Mouse (Mus musculus): ENCODE data around the gene Kcnn4. TPM values are rescaled to one million over a fixed set of nuclear protein-coding genes. Genes with fewer than 3 reads are reported as not detected.

Kcnn4 gene
- polyA plus RNA-seq, 1 experiment = 82.2 TPM

- H3K36me3 ChIP-seq (ENCODE audit: control insufficient read depth, insufficient read depth) = peaks cover 69% of the 10 kb centered on the region
- peaks cover 5% of the 10 kb centered on the region for H3K79me3 ChIP-seq (ENCODE audit: low read depth)
- H3K27me3 ChIP-seq (ENCODE audit: control insufficient read depth, insufficient read depth, insufficient read length) = no peaks in the 10 kb centered on the region
- H3ac ChIP-seq (ENCODE audit: control insufficient read depth, insufficient read length, low read depth) = no peak overlapping the region
- H3K4me3 ChIP-seq (ENCODE audit: insufficient read depth, poor library complexity, severe bottlenecking) = no peak overlapping the region
- no peak for TF ChIP-seq CEBPB (IDR thresholded peaks at IDR 0.05; ENCODE audit: low read depth)
- no peak for TF ChIP-seq USF1 (IDR thresholded peaks at IDR 0.05; ENCODE audit: low read depth)
- no peak for TF ChIP-seq MAX (IDR thresholded peaks at IDR 0.05)
- no peak for TF ChIP-seq MYOG (IDR thresholded peaks at IDR 0.05; ENCODE audit: control insufficient read depth, extremely low read depth, insufficient read length)
- no peak for TF ChIP-seq MYOD1 (IDR thresholded peaks at IDR 0.05; ENCODE audit: control insufficient read depth, insufficient read length, low read depth)
- peaks cover 20% of the 10 kb centered on the region for H3K79me2 ChIP-seq (ENCODE audit: control insufficient read depth, insufficient read depth)
Measured at GRCm38 (mm10) chr7:24380370-24380769, 10.3 kb downstream of the Kcnn4 start.

GRCm38 (mm10) chr7:24382730-24383372 is 12.8 kb downstream of the Kcnn4 start:
- no peaks in the 10 kb centered on the region for H3K79me2 ChIP-seq (ENCODE audit: control insufficient read depth, insufficient read depth)
- H3K79me3 ChIP-seq (ENCODE audit: low read depth) = peaks cover 2% of the 10 kb centered on the region
- H3K27me3 ChIP-seq (ENCODE audit: control insufficient read depth, insufficient read depth, insufficient read length) = no peaks in the 10 kb centered on the region
- H3ac ChIP-seq (ENCODE audit: control insufficient read depth, insufficient read length, low read depth) = no peak overlapping the region
- TF ChIP-seq MYOD1 (IDR thresholded peaks at IDR 0.05; ENCODE audit: control insufficient read depth, insufficient read length, low read depth) = no peak
- no peak for TF ChIP-seq MYOG (IDR thresholded peaks at IDR 0.05; ENCODE audit: control insufficient read depth, extremely low read depth, insufficient read length)
- TF ChIP-seq CTCF (IDR thresholded peaks at IDR 0.05; ENCODE audit: control insufficient read depth, insufficient read depth, insufficient read length) = no peak
- no peak for TF ChIP-seq CEBPB (IDR thresholded peaks at IDR 0.05; ENCODE audit: low read depth)
- TF ChIP-seq USF1 (IDR thresholded peaks at IDR 0.05; ENCODE audit: low read depth) = no peak
- TF ChIP-seq MAX (IDR thresholded peaks at IDR 0.05) = no peak
- TF ChIP-seq FOSL1 (IDR thresholded peaks at IDR 0.05; ENCODE audit: insufficient read depth, low read length, poor library complexity, severe bottlenecking) = no peak
- no peak overlapping the region for H3K4me3 ChIP-seq (ENCODE audit: insufficient read depth, poor library complexity, severe bottlenecking)
- peaks cover 67% of the 10 kb centered on the region for H3K36me3 ChIP-seq (ENCODE audit: control insufficient read depth, insufficient read depth)

- TF ChIP-seq MAX (IDR thresholded peaks at IDR 0.05) = no peak
- TF ChIP-seq CTCF (IDR thresholded peaks at IDR 0.05; ENCODE audit: control insufficient read depth, insufficient read depth, insufficient read length) = no peak
- TF ChIP-seq FOSL1 (IDR thresholded peaks at IDR 0.05; ENCODE audit: insufficient read depth, low read length, poor library complexity, severe bottlenecking) = no peak
- no peak for TF ChIP-seq MYOD1 (IDR thresholded peaks at IDR 0.05; ENCODE audit: control insufficient read depth, insufficient read length, low read depth)
- TF ChIP-seq CEBPB (IDR thresholded peaks at IDR 0.05; ENCODE audit: low read depth) = no peak
- no peak for TF ChIP-seq USF1 (IDR thresholded peaks at IDR 0.05; ENCODE audit: low read depth)
- TF ChIP-seq MYOG (IDR thresholded peaks at IDR 0.05; ENCODE audit: control insufficient read depth, extremely low read depth, insufficient read length) = no peak
- H3K79me2 ChIP-seq (ENCODE audit: control insufficient read depth, insufficient read depth) = peaks cover 5% of the 10 kb centered on the region
- H3K79me3 ChIP-seq (ENCODE audit: low read depth) = peaks cover 2% of the 10 kb centered on the region
- peaks cover 55% of the 10 kb centered on the region for H3K36me3 ChIP-seq (ENCODE audit: control insufficient read depth, insufficient read depth)
- H3K4me3 ChIP-seq (ENCODE audit: insufficient read depth, poor library complexity, severe bottlenecking) = no peak overlapping the region
- H3ac ChIP-seq (ENCODE audit: control insufficient read depth, insufficient read length, low read depth) = no peak overlapping the region
- no peaks in the 10 kb centered on the region for H3K27me3 ChIP-seq (ENCODE audit: control insufficient read depth, insufficient read depth, insufficient read length)
Measured at GRCm38 (mm10) chr7:24384070-24384469, 14.0 kb downstream of the Kcnn4 start.

- Histone ChIP-seq H3K79me3 (ENCODE audit: low read depth) (peaks cover 2% of the 10 kb centered on the region), H3K79me2 (ENCODE audit: control insufficient read depth, insufficient read depth) (peaks cover 5% of the 10 kb centered on the region), H3K36me3 (ENCODE audit: control insufficient read depth, insufficient read depth) (peaks cover 50% of the 10 kb centered on the region), H3K27me3 (ENCODE audit: control insufficient read depth, insufficient read depth, insufficient read length) (no peaks in the 10 kb centered on the region), H3K4me3 (ENCODE audit: insufficient read depth, poor library complexity, severe bottlenecking) (no peak overlapping the region), H3ac (ENCODE audit: control insufficient read depth, insufficient read length, low read depth) (no peak overlapping the region)
- TF ChIP-seq CTCF (IDR thresholded peaks at IDR 0.05; ENCODE audit: control insufficient read depth, insufficient read depth, insufficient read length) = peak; percentile 72
- no peak for TF ChIP-seq CEBPB (IDR thresholded peaks at IDR 0.05; ENCODE audit: low read depth)
Measured at GRCm38 (mm10) chr7:24384827-24385226, 14.8 kb downstream of the Kcnn4 start.

- no peak overlapping the region for H3ac ChIP-seq (ENCODE audit: control insufficient read depth, insufficient read length, low read depth)
- H3K27me3 ChIP-seq (ENCODE audit: control insufficient read depth, insufficient read depth, insufficient read length) = no peaks in the 10 kb centered on the region
- H3K79me3 ChIP-seq (ENCODE audit: low read depth) = no peaks in the 10 kb centered on the region
- H3K36me3 ChIP-seq (ENCODE audit: control insufficient read depth, insufficient read depth) = peaks cover 37% of the 10 kb centered on the region
- peaks cover 6% of the 10 kb centered on the region for H3K79me2 ChIP-seq (ENCODE audit: control insufficient read depth, insufficient read depth)
- TF ChIP-seq MYOD1 (IDR thresholded peaks at IDR 0.05; ENCODE audit: control insufficient read depth, insufficient read length, low read depth) (peak; percentile 46), FOSL1 (IDR thresholded peaks at IDR 0.05; ENCODE audit: insufficient read depth, low read length, poor library complexity, severe bottlenecking) (peak; percentile 89), MYOG (IDR thresholded peaks at IDR 0.05; ENCODE audit: control insufficient read depth, extremely low read depth, insufficient read length) (no peak)
- H3K4me3 ChIP-seq (ENCODE audit: insufficient read depth, poor library complexity, severe bottlenecking) = no peak overlapping the region
Measured at GRCm38 (mm10) chr7:24387059-24387556, 17.0 kb downstream of the Kcnn4 start.

GRCm38 (mm10) chr7:24389516-24390187 is 19.6 kb downstream of the Kcnn4 start:
- TF ChIP-seq CEBPB (IDR thresholded peaks at IDR 0.05; ENCODE audit: low read depth) (no peak), FOSL1 (IDR thresholded peaks at IDR 0.05; ENCODE audit: insufficient read depth, low read length, poor library complexity, severe bottlenecking) (no peak), USF1 (IDR thresholded peaks at IDR 0.05; ENCODE audit: low read depth) (no peak)
- Histone ChIP-seq H3K79me2 (ENCODE audit: control insufficient read depth, insufficient read depth) (peaks cover 23% of the 10 kb centered on the region), H3ac (ENCODE audit: control insufficient read depth, insufficient read length, low read depth) (no peak overlapping the region), H3K4me3 (ENCODE audit: insufficient read depth, poor library complexity, severe bottlenecking) (no peak overlapping the region), H3K27me3 (ENCODE audit: control insufficient read depth, insufficient read depth, insufficient read length) (no peaks in the 10 kb centered on the region), H3K79me3 (ENCODE audit: low read depth) (peaks cover 6% of the 10 kb centered on the region), H3K36me3 (ENCODE audit: control insufficient read depth, insufficient read depth) (peaks cover 15% of the 10 kb centered on the region)

Data from C2C12 (cell line).